Mouse (Mus musculus): Measurements from ENCODE around the gene Kcnj1.

The Kcnj1 gene

GRCm38 (mm10) chr9:32394761-32395161 is 22.5 kb downstream of the Kcnj1 start:
- DNase-seq (ENCODE audit: low spot score): no peak

GRCm38 (mm10) chr9:32400212-32400611 is 27.9 kb downstream of the Kcnj1 start:
- no peak for DNase-seq (ENCODE audit: low spot score)

- DNase-seq (ENCODE audit: low spot score): peak; percentile 35
These were observed 28.4 kb downstream of the Kcnj1 start for GRCm38 (mm10) chr9:32400662-32401161.

- DNase-seq (ENCODE audit: low spot score): peak; percentile 39
These were observed 33.1 kb downstream of the Kcnj1 start for GRCm38 (mm10) chr9:32405191-32405925.

GRCm38 (mm10) chr9:32408730-32409059 is 36.4 kb downstream of the Kcnj1 start:
- no peak for DNase-seq (ENCODE audit: low spot score)

- DNase-seq (ENCODE audit: low spot score): peak; percentile 39
These were observed 37.0 kb downstream of the Kcnj1 start for GRCm38 (mm10) chr9:32409060-32409961.

- no peak for DNase-seq (ENCODE audit: low spot score)
These were observed 38.4 kb downstream of the Kcnj1 start for GRCm38 (mm10) chr9:32410671-32411070.

GRCm38 (mm10) chr9:32411507-32411906 is 39.2 kb downstream of the Kcnj1 start:
- no peak for DNase-seq (ENCODE audit: low spot score)

GRCm38 (mm10) chr9:32412836-32413580 is 40.7 kb downstream of the Kcnj1 start:
- peak; percentile 9 for DNase-seq (ENCODE audit: low spot score)

- DNase-seq (ENCODE audit: low spot score): no peak
These were observed 42.7 kb downstream of the Kcnj1 start for GRCm38 (mm10) chr9:32414956-32415355.

- no peak for DNase-seq (ENCODE audit: low spot score)
These were observed 43.7 kb downstream of the Kcnj1 start for GRCm38 (mm10) chr9:32415952-32416351.

GRCm38 (mm10) chr9:32417466-32418116 is 45.3 kb downstream of the Kcnj1 start:
- DNase-seq (ENCODE audit: low spot score): no peak

GRCm38 (mm10) chr9:32420711-32421110 is 48.4 kb downstream of the Kcnj1 start:
- no peak for DNase-seq (ENCODE audit: low spot score)

GRCm38 (mm10) chr9:32425321-32425720 is 53.0 kb downstream of the Kcnj1 start:
- no peak for DNase-seq (ENCODE audit: low spot score)

- no peak for DNase-seq (ENCODE audit: low spot score)
These were observed 58.8 kb downstream of the Kcnj1 start for GRCm38 (mm10) chr9:32431061-32431460.

GRCm38 (mm10) chr9:32434241-32435213 is 62.2 kb downstream of the Kcnj1 start:
- DNase-seq (ENCODE audit: low spot score): no peak

GRCm38 (mm10) chr9:32443115-32443514 is 70.8 kb downstream of the Kcnj1 start:
- no peak for DNase-seq (ENCODE audit: low spot score)

GRCm38 (mm10) chr9:32443817-32444216 is 71.5 kb downstream of the Kcnj1 start:
- DNase-seq (ENCODE audit: low spot score): no peak

- DNase-seq (ENCODE audit: low spot score): no peak
These were observed 72.3 kb downstream of the Kcnj1 start for GRCm38 (mm10) chr9:32444453-32445201.

GRCm38 (mm10) chr9:32445789-32446188 is 73.5 kb downstream of the Kcnj1 start:
- DNase-seq (ENCODE audit: low spot score): no peak
